Mouse (Mus musculus) neural tube, embryonic 10.5 days (tissue): ENCODE results near the gene Carns1.
"Not testable (repeated sequence)": the region's sequence is repeated elsewhere in the genome, so short reads cannot be mapped to it uniquely, and the experiment has no call there.

ENCODE experiments used
- DNase-seq: peaks from one replicate; pipeline ENCODE4 v3.0.0-alpha.2; 2017; ENCODE audit warnings: low spot score; ENCODE audit errors: extremely low spot score

Gene Carns1

GRCm38 (mm10) chr19:4150567-4151487 is 24.5 kb downstream of the Carns1 start:
- no peak for DNase-seq

- no peak for DNase-seq
Observed at GRCm38 (mm10) chr19:4149764-4150461, 25.4 kb downstream of the Carns1 start.

GRCm38 (mm10) chr19:4149283-4149682 is 26.0 kb downstream of the Carns1 start:
- DNase-seq, result no peak

- no peak for DNase-seq
Observed at GRCm38 (mm10) chr19:4148819-4149218, 26.5 kb downstream of the Carns1 start.

GRCm38 (mm10) chr19:4148491-4148806 is 26.8 kb downstream of the Carns1 start, which contains the start of gene Coro1b:
Gene Coro1b, plus strand, starts transcription at chr19:4148619.
- peak; percentile 98 for DNase-seq

- DNase-seq, result no peak
Observed at GRCm38 (mm10) chr19:4147782-4148490, 27.3 kb downstream of the Carns1 start.

GRCm38 (mm10) chr19:4147022-4147405 is 28.3 kb downstream of the Carns1 start:
- DNase-seq, result no peak

- DNase-seq, result no peak
Observed at GRCm38 (mm10) chr19:4146366-4147021, 28.8 kb downstream of the Carns1 start.

GRCm38 (mm10) chr19:4145936-4146335 is 29.3 kb downstream of the Carns1 start:
- no peak for DNase-seq

GRCm38 (mm10) chr19:4144550-4145498 is 30.5 kb downstream of the Carns1 start:
- no peak for DNase-seq

GRCm38 (mm10) chr19:4143759-4144268 is 31.5 kb downstream of the Carns1 start, which contains the start of gene Cabp4:
Gene Cabp4, minus strand, starts transcription at chr19:4144033.
- no peak for DNase-seq

- DNase-seq, result no peak
Observed at GRCm38 (mm10) chr19:4142416-4143173, 32.7 kb downstream of the Carns1 start.

GRCm38 (mm10) chr19:4140147-4140546 is 35.1 kb downstream of the Carns1 start:
- no peak for DNase-seq

- no peak for DNase-seq
Observed at GRCm38 (mm10) chr19:4139446-4139845, 35.8 kb downstream of the Carns1 start, which contains the start of gene Gpr152. Gene Gpr152, plus strand, starts transcription at chr19:4139787.

GRCm38 (mm10) chr19:4137913-4138312 is 37.4 kb downstream of the Carns1 start:
- no peak for DNase-seq

- no peak for DNase-seq
Observed at GRCm38 (mm10) chr19:4136463-4136862, 38.8 kb downstream of the Carns1 start.

GRCm38 (mm10) chr19:4135963-4136345 is 39.3 kb downstream of the Carns1 start:
- not testable (repeated sequence) for DNase-seq

GRCm38 (mm10) chr19:4135229-4135962 is 39.9 kb downstream of the Carns1 start:
- not testable (repeated sequence) for DNase-seq
